Mouse (Mus musculus): ENCODE measurements at regions not wholly inside any gene's neighbourhood (a gene's known extent, or its start where the extent isn't known, plus 50 kb on each side); places are given as distances from the start of the nearest gene placed in this dataset.

- in situ Hi-C loops (cut with MseI, MboI) = loop anchor here in 1 of 2 experiments (25.0 kb wide), 1 partner anchor 151 kb away; the partner anchor contains the start of gene Gmnc
These were observed 146.9 kb upstream of the Gmnc start for GRCm38 (mm10) chr16:27138384-27138783.

- in situ Hi-C loops (cut with MseI, MboI) = loop anchor here in 1 of 2 experiments (25.0 kb wide), 1 partner anchor 152 kb away; the partner anchor contains the start of gene Gmnc
These were observed 147.5 kb upstream of the Gmnc start for GRCm38 (mm10) chr16:27138987-27139386.

- in situ Hi-C loops (cut with MseI, MboI) = loop anchor here (10.0 to 25.0 kb wide), 2 partner anchors 153 to 155 kb away; partner anchors contain the start of gene Gmnc (in 1 of the 2)
These were observed 148.6 kb upstream of the Gmnc start for GRCm38 (mm10) chr16:27140037-27140436.

- in situ Hi-C loops (cut with MseI, MboI) = no loop called here
These were observed 151.5 kb upstream of the Ostn start for GRCm38 (mm10) chr16:27155805-27156204.

- in situ Hi-C loops (cut with MseI, MboI) = no loop called here
These were observed 111.6 kb upstream of the Ostn start for GRCm38 (mm10) chr16:27195650-27196049.
